Mouse (Mus musculus) testis, adult 2 months (tissue): ENCODE data around the gene Khdc3. TPM values are rescaled to one million over a fixed set of nuclear protein-coding genes. Genes with fewer than 3 reads are reported as not detected.

Experiments used
- H3K27ac ChIP-seq: fragments of 200-500 bp; 2 replicates; pipeline ENCODE4 v1.5.1; 2012; ENCODE audit warnings: low read depth, low read length; ENCODE audit not compliant: control insufficient read depth, insufficient read depth
- H3K27me3 ChIP-seq: fragments of 200-500 bp; 2 replicates; pipeline ENCODE4 v1.6.1; 2012; ENCODE audit warnings: mild to moderate bottlenecking, low read length, moderate library complexity; ENCODE audit not compliant: control insufficient read depth, insufficient read depth
- H3K36me3 ChIP-seq: fragments of 200-500 bp; 2 replicates; pipeline ENCODE4 v1.6.1; 2012; ENCODE audit warnings: mild to moderate bottlenecking, low read length; ENCODE audit not compliant: control insufficient read depth, insufficient read depth
- H3K4me1 ChIP-seq: fragments of 200-500 bp; 2 replicates; pipeline ENCODE4 v1.6.1; 2012; ENCODE audit warnings: low read length; ENCODE audit not compliant: control insufficient read depth, insufficient read depth
- H3K4me3 ChIP-seq: fragments of 200-500 bp; 2 replicates; pipeline ENCODE4 v1.5.1; 2012; ENCODE audit warnings: low read depth, mild to moderate bottlenecking, low read length, moderate library complexity, mixed read lengths; ENCODE audit not compliant: control insufficient read depth
- CTCF ChIP-seq: fragments of 200-500 bp; IDR thresholded peaks from 2 replicates; pipeline ENCODE4 v1.5.1; 2012; ENCODE audit warnings: low read depth, mild to moderate bottlenecking, inconsistent platforms, low read length, moderate library complexity; ENCODE audit not compliant: control insufficient read depth, insufficient read depth, insufficient replicate concordance
- POLR2A ChIP-seq: fragments of 200-500 bp; IDR thresholded peaks from 2 replicates; pipeline ENCODE4 v1.6.1; 2012; ENCODE audit warnings: low read depth, mild to moderate bottlenecking, inconsistent platforms, low read length, moderate library complexity; ENCODE audit not compliant: control insufficient read depth
- polyA plus RNA-seq: library from polyadenylated mRNA; depleted of rRNA; stranded (reverse); fragments of >200 nt; gene quantifications from 2 replicates; pipeline ENCODE4 v1.2.3, GENCODE M21; 2012; rRNA removed

Gene Khdc3
- 0.16 and 0.23 TPM in 2 replicates for polyA plus RNA-seq

- Histone ChIP-seq H3K36me3 (no peaks in the 10 kb centered on the region), H3K4me3 (no peak within 1 kb of the TSS), H3K27ac (no peak within 1 kb of the TSS), H3K27me3 (no peaks in the 10 kb centered on the region), H3K4me1 (peaks cover 19% of the 10 kb centered on the region)
- TF ChIP-seq POLR2A (no peak), CTCF (no peak)
Observed at GRCm38 (mm10) chr9:73101536-73101935, at the start of gene Khdc3. Gene Khdc3 (plus strand): TSS chr9:73101836.

GRCm38 (mm10) chr9:73055441-73055911, 46.2 kb upstream of the Khdc3 start:
- no peaks in the 10 kb centered on the region for H3K4me1 ChIP-seq
- no peak overlapping the region for H3K4me3 ChIP-seq
- no peaks in the 10 kb centered on the region for H3K27me3 ChIP-seq
- no peak for TF ChIP-seq CTCF
- no peak for TF ChIP-seq POLR2A
- H3K27ac ChIP-seq = no peak overlapping the region
- H3K36me3 ChIP-seq = no peaks in the 10 kb centered on the region

- H3K27ac ChIP-seq = no peak overlapping the region
- H3K36me3 ChIP-seq = no peaks in the 10 kb centered on the region
- no peak for TF ChIP-seq POLR2A
- TF ChIP-seq CTCF = no peak
- H3K4me1 ChIP-seq = peaks cover 3% of the 10 kb centered on the region
- no peaks in the 10 kb centered on the region for H3K27me3 ChIP-seq
- no peak overlapping the region for H3K4me3 ChIP-seq
Observed at GRCm38 (mm10) chr9:73059224-73059623, 42.4 kb upstream of the Khdc3 start.

- no peaks in the 10 kb centered on the region for H3K36me3 ChIP-seq
- no peak for TF ChIP-seq POLR2A
- TF ChIP-seq CTCF = no peak
- no peak overlapping the region for H3K4me3 ChIP-seq
- H3K27me3 ChIP-seq = no peaks in the 10 kb centered on the region
- H3K4me1 ChIP-seq = peaks cover 3% of the 10 kb centered on the region
- no peak overlapping the region for H3K27ac ChIP-seq
Observed at GRCm38 (mm10) chr9:73063621-73064290, 37.9 kb upstream of the Khdc3 start.

GRCm38 (mm10) chr9:73067086-73067485, 34.5 kb upstream of the Khdc3 start:
- no peak overlapping the region for H3K4me3 ChIP-seq
- peaks cover 3% of the 10 kb centered on the region for H3K4me1 ChIP-seq
- no peaks in the 10 kb centered on the region for H3K27me3 ChIP-seq
- H3K36me3 ChIP-seq = no peaks in the 10 kb centered on the region
- H3K27ac ChIP-seq = 0 out of 2 replicates have a peak overlapping the region, but pooled peaks have one; percentile 13
- no peak for TF ChIP-seq CTCF
- TF ChIP-seq POLR2A = no peak

GRCm38 (mm10) chr9:73068230-73068679, 33.4 kb upstream of the Khdc3 start:
- Histone ChIP-seq H3K4me3 (no peak overlapping the region), H3K4me1 (peaks cover 1% of the 10 kb centered on the region), H3K27ac (no peak overlapping the region), H3K27me3 (no peaks in the 10 kb centered on the region), H3K36me3 (no peaks in the 10 kb centered on the region)
- TF ChIP-seq CTCF (no peak), POLR2A (no peak)

GRCm38 (mm10) chr9:73068688-73069087, 32.9 kb upstream of the Khdc3 start:
- H3K36me3 ChIP-seq = no peaks in the 10 kb centered on the region
- TF ChIP-seq POLR2A (no peak), CTCF (no peak)
- H3K4me1 ChIP-seq = no peaks in the 10 kb centered on the region; the same call in 1 of the 2 replicates
- H3K27ac ChIP-seq = no peak overlapping the region
- no peaks in the 10 kb centered on the region for H3K27me3 ChIP-seq
- H3K4me3 ChIP-seq = no peak overlapping the region
